Mouse (Mus musculus) myocyte (in vitro differentiated cells): ENCODE measurements around the gene Macrod2. TPM values are rescaled to one million over a fixed set of nuclear protein-coding genes. Genes with fewer than 3 reads are reported as not detected.

ENCODE experiments used
- H3K27me3 ChIP-seq: one replicate; pipeline ENCODE4 v1.6.1; 2011; ENCODE audit not compliant: control insufficient read depth, insufficient read depth, insufficient read length
- H3K36me3 ChIP-seq: one replicate; pipeline ENCODE4 v1.6.1; 2011; ENCODE audit not compliant: control insufficient read depth, insufficient read depth
- H3K4me2 ChIP-seq: one replicate; pipeline ENCODE4 v1.6.1; 2011; ENCODE audit warnings: low read depth, control low read depth
- H3K4me3 ChIP-seq: one replicate; pipeline ENCODE4 v1.5.1; 2011; ENCODE audit warnings: mild to moderate bottlenecking, control low read depth, moderate library complexity
- H3K79me2 ChIP-seq: one replicate; pipeline ENCODE4 v1.6.1; 2011; ENCODE audit not compliant: control insufficient read depth, insufficient read depth
- H3ac ChIP-seq: one replicate; pipeline ENCODE4 v1.6.1; 2011; ENCODE audit not compliant: control insufficient read depth, insufficient read length
- CEBPB ChIP-seq: IDR thresholded peaks from 2 replicates; pipeline ENCODE4 v1.6.1; 2011; ENCODE audit warnings: mild to moderate bottlenecking, moderate library complexity; ENCODE audit not compliant: poor library complexity, insufficient read depth, severe bottlenecking
- E2F4 ChIP-seq: IDR thresholded peaks from one replicate; pipeline ENCODE4 v1.6.1; 2011; ENCODE audit warnings: mild to moderate bottlenecking, control low read depth, moderate library complexity; ENCODE audit not compliant: insufficient read depth
- MAX ChIP-seq: IDR thresholded peaks from one replicate; pipeline ENCODE4 v1.6.1; 2011; ENCODE audit warnings: low read depth, mild to moderate bottlenecking, control low read depth
- MYOD1 ChIP-seq, 3 experiments: IDR thresholded peaks; one replicate each; pipeline ENCODE4 v1.6.1; 2011; ENCODE audit warnings: control low read depth in 2 of 3, low read depth in 2 of 3, mild to moderate bottlenecking in 2 of 3, moderate library complexity in 1 of 3; ENCODE audit not compliant: insufficient read length in 2 of 3, control insufficient read depth in 1 of 3
- MYOG ChIP-seq, 3 experiments: IDR thresholded peaks; one replicate each; pipeline ENCODE4 v1.6.1; 2011; ENCODE audit warnings: control low read depth in 2 of 3, low read depth in 2 of 3, mild to moderate bottlenecking in 2 of 3; ENCODE audit not compliant: insufficient read length in 2 of 3, control insufficient read depth in 1 of 3, insufficient read depth in 1 of 3
- POLR2A ChIP-seq: IDR thresholded peaks from one replicate; pipeline ENCODE4 v1.6.1; 2011; ENCODE audit warnings: low read depth, mild to moderate bottlenecking, control low read depth, moderate library complexity; ENCODE audit not compliant: insufficient read length
- POLR2AphosphoS2 ChIP-seq: IDR thresholded peaks from one replicate; pipeline ENCODE4 v1.6.1; 2011; ENCODE audit warnings: low read depth, control low read depth; ENCODE audit not compliant: insufficient read length
- REST ChIP-seq: IDR thresholded peaks from one replicate; pipeline ENCODE4 v1.6.1; 2011; ENCODE audit warnings: mild to moderate bottlenecking, control low read depth, moderate library complexity; ENCODE audit not compliant: insufficient read depth, insufficient read length
- SRF ChIP-seq: IDR thresholded peaks from one replicate; pipeline ENCODE4 v1.6.1; 2011; ENCODE audit warnings: low read depth; ENCODE audit not compliant: control insufficient read depth, insufficient read length
- TCF12 ChIP-seq: IDR thresholded peaks from one replicate; pipeline ENCODE4 v1.6.1; 2011; ENCODE audit warnings: mild to moderate bottlenecking, control low read depth; ENCODE audit not compliant: poor library complexity, insufficient read depth, severe bottlenecking
- TCF3 ChIP-seq: IDR thresholded peaks from one replicate; pipeline ENCODE4 v1.6.1; 2011; ENCODE audit warnings: low read depth, control low read depth; ENCODE audit not compliant: insufficient read length
- USF1 ChIP-seq: IDR thresholded peaks from one replicate; pipeline ENCODE4 v1.6.1; 2011; ENCODE audit warnings: low read depth, mild to moderate bottlenecking, control low read depth, moderate library complexity
- polyA plus RNA-seq: library from polyadenylated mRNA; unstranded; fragments of >200 nt; fragmentation: generic; extraction: Trizol; gene quantifications from one replicate; pipeline ENCODE4 v1.2.1, GENCODE M21; 2012; ENCODE audit warnings: missing spikeins

Macrod2 gene
- polyA plus RNA-seq, 1 experiment = 0.96 TPM

GRCm38 (mm10) chr2:140913679-140914412 is 518.7 kb downstream of the Macrod2 start:
- Histone ChIP-seq H3K79me2 (no peaks in the 10 kb centered on the region), H3K36me3 (no peaks in the 10 kb centered on the region), H3K4me3 (no peak overlapping the region), H3K27me3 (no peaks in the 10 kb centered on the region), H3ac (no peak overlapping the region), H3K4me2 (no peak overlapping the region)
- no peak for TF ChIP-seq TCF12
- TF ChIP-seq MAX = no peak
- TF ChIP-seq USF1 = no peak
- no peak for TF ChIP-seq MYOG (IDR thresholded peaks at IDR 0.05; ENCODE audit: control insufficient read depth in 1 of 3, insufficient read depth in 1 of 3, insufficient read length in 2 of 3, low read depth in 2 of 3)
- TF ChIP-seq TCF3 = no peak
- no peak for TF ChIP-seq REST
- no peak for TF ChIP-seq E2F4
- no peak for TF ChIP-seq MYOD1 (IDR thresholded peaks at IDR 0.05; ENCODE audit: control insufficient read depth in 1 of 3, insufficient read length in 2 of 3, low read depth in 2 of 3)
- no peak for TF ChIP-seq POLR2AphosphoS2
- TF ChIP-seq SRF = no peak
- no peak for TF ChIP-seq CEBPB
- TF ChIP-seq POLR2A = no peak

- Histone ChIP-seq H3K4me2 (no peak overlapping the region), H3K4me3 (no peak overlapping the region), H3K27me3 (no peaks in the 10 kb centered on the region), H3ac (no peak overlapping the region), H3K79me2 (no peaks in the 10 kb centered on the region), H3K36me3 (no peaks in the 10 kb centered on the region)
- TF ChIP-seq MYOG (IDR thresholded peaks at IDR 0.05; ENCODE audit: control insufficient read depth in 1 of 3, insufficient read depth in 1 of 3, insufficient read length in 2 of 3, low read depth in 2 of 3) (no peak), SRF (no peak), CEBPB (no peak), TCF12 (no peak), TCF3 (no peak), MAX (no peak), POLR2A (no peak), POLR2AphosphoS2 (no peak), REST (no peak), E2F4 (no peak), USF1 (no peak), MYOD1 (IDR thresholded peaks at IDR 0.05; ENCODE audit: control insufficient read depth in 1 of 3, insufficient read length in 2 of 3, low read depth in 2 of 3) (no peak)
Observed at GRCm38 (mm10) chr2:140926922-140927321, 531.8 kb downstream of the Macrod2 start.

DNA sequence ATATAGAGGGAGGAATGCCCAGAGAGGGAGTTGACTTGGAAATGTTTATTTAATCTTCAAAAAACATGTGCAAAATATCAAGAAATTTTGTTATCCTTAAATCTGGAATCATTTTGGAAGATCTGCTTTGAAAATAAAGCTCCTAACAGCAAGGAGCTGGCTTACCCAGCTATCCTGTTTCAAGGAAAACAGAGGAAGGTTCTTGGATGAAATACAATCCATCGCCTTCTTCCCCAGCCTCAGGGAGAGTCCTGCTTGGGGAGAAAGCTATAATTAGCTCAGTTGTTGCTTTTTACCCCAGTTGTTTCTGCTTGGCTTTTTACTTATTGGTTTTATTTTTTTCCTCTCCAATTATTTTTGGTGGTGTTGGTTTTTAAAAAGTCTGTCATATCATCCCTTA is 539.4 kb downstream of the Macrod2 start:
- no peak for TF ChIP-seq MYOG (IDR thresholded peaks at IDR 0.05; ENCODE audit: control insufficient read depth in 1 of 3, insufficient read depth in 1 of 3, insufficient read length in 2 of 3, low read depth in 2 of 3)
- no peak for TF ChIP-seq TCF3
- TF ChIP-seq MAX = no peak
- no peak for TF ChIP-seq CEBPB
- no peak for TF ChIP-seq E2F4
- TF ChIP-seq USF1 = no peak
- no peak for TF ChIP-seq SRF
- no peak for TF ChIP-seq TCF12
- TF ChIP-seq MYOD1 (IDR thresholded peaks at IDR 0.05; ENCODE audit: control insufficient read depth in 1 of 3, insufficient read length in 2 of 3, low read depth in 2 of 3) = no peak
- TF ChIP-seq REST = no peak
- TF ChIP-seq POLR2AphosphoS2 = no peak
- no peak for TF ChIP-seq POLR2A
- no peak overlapping the region for H3K4me2 ChIP-seq
- no peak overlapping the region for H3K4me3 ChIP-seq
- H3K36me3 ChIP-seq = no peaks in the 10 kb centered on the region
- H3K27me3 ChIP-seq = no peaks in the 10 kb centered on the region
- H3ac ChIP-seq = no peak overlapping the region
- H3K79me2 ChIP-seq = no peaks in the 10 kb centered on the region

DNA sequence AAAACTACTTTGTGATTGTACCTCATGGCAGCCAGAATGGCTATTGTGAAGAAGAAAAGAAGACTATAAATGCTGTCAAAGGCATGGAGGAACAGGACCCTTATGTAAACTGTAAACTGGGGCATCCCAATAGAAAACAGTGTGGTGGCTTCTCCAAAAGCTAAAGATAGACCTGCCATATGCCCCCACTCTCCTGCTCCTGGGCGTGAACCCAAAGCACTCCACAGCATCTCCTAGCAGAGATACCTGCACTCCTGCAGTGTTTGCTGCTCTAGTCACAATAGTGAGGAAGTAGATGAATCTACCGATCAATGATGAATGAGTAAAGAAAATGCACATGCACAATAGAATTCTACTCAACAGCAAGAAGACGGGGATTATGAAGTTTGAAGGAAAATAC is 554.4 kb downstream of the Macrod2 start:
- no peaks in the 10 kb centered on the region for H3K27me3 ChIP-seq
- H3K79me2 ChIP-seq = no peaks in the 10 kb centered on the region
- no peak overlapping the region for H3K4me2 ChIP-seq
- no peaks in the 10 kb centered on the region for H3K36me3 ChIP-seq
- H3K4me3 ChIP-seq = no peak overlapping the region
- no peak for TF ChIP-seq USF1
- no peak for TF ChIP-seq CEBPB
- TF ChIP-seq SRF = no peak
- no peak for TF ChIP-seq TCF12
- no peak for TF ChIP-seq REST
- TF ChIP-seq E2F4 = no peak
- no peak for TF ChIP-seq POLR2AphosphoS2
- TF ChIP-seq POLR2A = no peak
- no peak for TF ChIP-seq MYOG (IDR thresholded peaks at IDR 0.05; ENCODE audit: control insufficient read depth in 1 of 3, insufficient read depth in 1 of 3, insufficient read length in 2 of 3, low read depth in 2 of 3)
- TF ChIP-seq MAX = no peak
- TF ChIP-seq TCF3 = no peak
- no peak overlapping the region for H3ac ChIP-seq

GRCm38 (mm10) chr2:140959246-140959645 is 564.1 kb downstream of the Macrod2 start:
- no peaks in the 10 kb centered on the region for H3K27me3 ChIP-seq
- H3K79me2 ChIP-seq = no peaks in the 10 kb centered on the region
- H3ac ChIP-seq = no peak overlapping the region
- TF ChIP-seq POLR2AphosphoS2 (no peak), SRF (no peak), MYOD1 (IDR thresholded peaks at IDR 0.05; ENCODE audit: control insufficient read depth in 1 of 3, insufficient read length in 2 of 3, low read depth in 2 of 3) (no peak), USF1 (no peak)
- no peak overlapping the region for H3K4me3 ChIP-seq
- no peaks in the 10 kb centered on the region for H3K36me3 ChIP-seq
- no peak overlapping the region for H3K4me2 ChIP-seq
